Mouse (Mus musculus) MEL (cell line): ENCODE data around the gene Ppcs. TPM values are rescaled to one million over a fixed set of nuclear protein-coding genes. Genes with fewer than 3 reads are reported as not detected.

Experiments
- DNase-seq: peaks from one replicate; pipeline ENCODE4 v3.0.0; 2011; ENCODE audit warnings: low read depth, low spot score
- H3K27ac ChIP-seq: 2 replicates; pipeline ENCODE4 v1.5.1; 2012; ENCODE audit warnings: low read depth, mild to moderate bottlenecking, control low read depth, low read length, moderate library complexity; ENCODE audit not compliant: control insufficient read depth
- H3K27me3 ChIP-seq, 2 experiments: fragments of 150-350 bp in 1 of 2; sonication (generic) in 1 of 2; 2 replicates each; pipeline ENCODE4 v1.6.1; 2012; ENCODE audit warnings: low read length in 2 of 2, mild to moderate bottlenecking in 2 of 2, improper control_type of control experiment in 1 of 2, moderate library complexity in 1 of 2; ENCODE audit not compliant: insufficient read depth in 2 of 2, control insufficient read depth in 1 of 2
- H3K36me3 ChIP-seq, 2 experiments: 2 replicates each; pipeline ENCODE4 v1.6.1; 2012 to 2014; ENCODE audit warnings: low read length in 2 of 2, improper control_type of control experiment in 1 of 2, inconsistent platforms in 1 of 2, mild to moderate bottlenecking in 1 of 2; ENCODE audit not compliant: insufficient read depth in 2 of 2, control insufficient read depth in 1 of 2
- H3K4me1 ChIP-seq, 2 experiments: fragments of 150-350 bp in 1 of 2; sonication (generic) in 1 of 2; 2 replicates each; pipeline ENCODE4 v1.6.1; 2012; ENCODE audit warnings: low read length in 2 of 2, improper control_type of control experiment in 1 of 2, mild to moderate bottlenecking in 1 of 2; ENCODE audit not compliant: insufficient read depth in 2 of 2, control insufficient read depth in 1 of 2
- H3K4me3 ChIP-seq, 2 experiments: fragments of 150-350 bp in 1 of 2; sonication (generic) in 1 of 2; 2 replicates each; pipeline ENCODE4 v1.5.1; 2012; ENCODE audit warnings: low read depth in 2 of 2, low read length in 2 of 2, mild to moderate bottlenecking in 2 of 2, moderate library complexity in 2 of 2, control low read depth in 1 of 2, improper control_type of control experiment in 1 of 2; ENCODE audit not compliant: control insufficient read depth in 1 of 2, insufficient read depth in 1 of 2
- H3K79me2 ChIP-seq: 2 replicates; pipeline ENCODE4 v1.6.1; 2012; ENCODE audit warnings: mild to moderate bottlenecking, low read length, moderate library complexity; ENCODE audit not compliant: control insufficient read depth, poor library complexity, insufficient read depth
- H3K9ac ChIP-seq: 2 replicates; pipeline ENCODE4 v1.6.1; 2012; ENCODE audit warnings: low read depth, mild to moderate bottlenecking, control low read depth, low read length, moderate library complexity; ENCODE audit not compliant: control insufficient read depth, poor library complexity, severe bottlenecking
- H3K9me3 ChIP-seq: fragments of 150-350 bp; sonication (generic); replicated peaks from 2 replicates; pipeline ENCODE4 v1.6.1; 2012; ENCODE audit warnings: mild to moderate bottlenecking, low read length, improper control_type of control experiment, moderate library complexity; ENCODE audit not compliant: insufficient read depth
- CTCF ChIP-seq, 3 experiments: IDR thresholded peaks in 2 of 3; conservative IDR thresholded peaks in 1 of 3; 2 replicates each; pipeline ENCODE4 v1.5.1; 2011 to 2012; ENCODE audit warnings: low read length in 3 of 3, low read depth in 2 of 3, mild to moderate bottlenecking in 2 of 3, improper control_type of control experiment in 1 of 3, inconsistent platforms in 1 of 3, mixed read lengths in 1 of 3, moderate library complexity in 1 of 3; ENCODE audit not compliant: control insufficient read depth in 1 of 3, insufficient read depth in 1 of 3, poor library complexity in 1 of 3, severe bottlenecking in 1 of 3
- E2F4 ChIP-seq: IDR thresholded peaks from 2 replicates; pipeline ENCODE4 v1.6.1; 2011; ENCODE audit warnings: low read depth, low read length, improper control_type of control experiment, borderline replicate concordance
- ETS1 ChIP-seq: IDR thresholded peaks from 2 replicates; pipeline ENCODE4 v1.6.1; 2012; ENCODE audit warnings: low read depth, mild to moderate bottlenecking, inconsistent platforms, low read length, improper control_type of control experiment, moderate library complexity
- JUND ChIP-seq: IDR thresholded peaks from 2 replicates; pipeline ENCODE4 v1.6.1; 2011; ENCODE audit warnings: low read depth, mild to moderate bottlenecking, improper control_type of control experiment, low read length
- KAT2A ChIP-seq: conservative IDR thresholded peaks from 2 replicates; pipeline ENCODE4 v1.6.1; 2012; ENCODE audit warnings: low read depth, low read length, improper control_type of control experiment, inconsistent platforms
- MAX ChIP-seq: IDR thresholded peaks from 2 replicates; pipeline ENCODE4 v1.6.1; 2011; ENCODE audit warnings: low read length, improper control_type of control experiment
- MEF2A ChIP-seq: IDR thresholded peaks from 2 replicates; pipeline ENCODE4 v1.6.1; 2014; ENCODE audit warnings: low read depth, mild to moderate bottlenecking, inconsistent platforms, low read length, improper control_type of control experiment; ENCODE audit not compliant: poor library complexity, insufficient replicate concordance, severe bottlenecking; ENCODE audit errors: extremely low read depth
- NELFE ChIP-seq: IDR thresholded peaks from 2 replicates; pipeline ENCODE4 v1.6.1; 2011; ENCODE audit warnings: low read depth, low read length, improper control_type of control experiment
- NRF1 ChIP-seq: IDR thresholded peaks from 2 replicates; pipeline ENCODE4 v1.6.1; 2014; ENCODE audit warnings: low read depth, mild to moderate bottlenecking, inconsistent platforms, low read length, improper control_type of control experiment, moderate library complexity; ENCODE audit not compliant: poor library complexity, insufficient read depth, severe bottlenecking
- POLR2A ChIP-seq, 2 experiments: IDR thresholded peaks; 2 replicates each; pipeline ENCODE4 v1.6.1; 2011 to 2012; ENCODE audit warnings: low read length in 2 of 2, mild to moderate bottlenecking in 2 of 2, control low read depth in 1 of 2, improper control_type of control experiment in 1 of 2, low read depth in 1 of 2, moderate library complexity in 1 of 2; ENCODE audit not compliant: control insufficient read depth in 1 of 2, insufficient read depth in 1 of 2, poor library complexity in 1 of 2
- POLR2AphosphoS5 ChIP-seq: IDR thresholded peaks from 2 replicates; pipeline ENCODE4 v1.6.1; 2012; ENCODE audit warnings: low read depth, borderline replicate concordance, mild to moderate bottlenecking, inconsistent platforms, low read length, moderate library complexity, mixed read lengths
- RAD21 ChIP-seq: IDR thresholded peaks from 2 replicates; pipeline ENCODE4 v1.6.1; 2011; ENCODE audit warnings: mild to moderate bottlenecking, low read depth, low read length, improper control_type of control experiment
- SMC3 ChIP-seq: IDR thresholded peaks from 2 replicates; pipeline ENCODE4 v1.6.1; 2011; ENCODE audit warnings: low read depth, low read length, improper control_type of control experiment
- TAL1 ChIP-seq: IDR thresholded peaks from 2 replicates; pipeline ENCODE4 v1.6.1; 2012; ENCODE audit warnings: mild to moderate bottlenecking, inconsistent platforms, low read length, moderate library complexity, mixed read lengths
- TCF12 ChIP-seq: IDR thresholded peaks from 2 replicates; pipeline ENCODE4 v1.6.1; 2014; ENCODE audit warnings: low read depth, mild to moderate bottlenecking, inconsistent platforms, low read length, improper control_type of control experiment, moderate library complexity
- ZC3H11A ChIP-seq: IDR thresholded peaks from 2 replicates; pipeline ENCODE4 v1.6.1; 2012; ENCODE audit warnings: low read depth, mild to moderate bottlenecking, inconsistent platforms, low read length, improper control_type of control experiment
- ZKSCAN1 ChIP-seq: IDR thresholded peaks from 2 replicates; pipeline ENCODE4 v1.6.1; 2012; ENCODE audit warnings: low read depth, mild to moderate bottlenecking, inconsistent platforms, low read length, improper control_type of control experiment, moderate library complexity
- polyA plus RNA-seq, 2 experiments: library from polyadenylated mRNA; stranded (reverse) in 1 of 2; unstranded in 1 of 2; fragments of >175 nt in 1 of 2; fragments of >200 nt in 1 of 2; gene quantifications; 2 replicates each; pipeline versions ENCODE4 v1.2.1 to v1.2.4; 2012; ENCODE audit warnings: low replicate concordance in 2 of 2, low read depth in 1 of 2; ENCODE audit not compliant: insufficient read length in 2 of 2, insufficient read depth in 1 of 2, missing spikeins in 1 of 2
- total RNA-seq: library from RNA; depleted of rRNA; stranded (reverse); fragments of 300-350 nt; gene quantifications from 2 replicates; pipeline ENCODE4 v1.2.3, GENCODE M21; 2012

Gene Ppcs
- total and polyA plus RNA-seq, 3 experiments, result 7.4 to 8.4 TPM; not detected in 1

GRCm38 (mm10) chr4:119437936-119438335 is 15.7 kb upstream of the Ppcs start:
- TF ChIP-seq POLR2A (IDR thresholded peaks at IDR 0.05; ENCODE audit: control insufficient read depth in 1 of 2, insufficient read depth in 1 of 2, low read depth in 1 of 2, low read length in 2 of 2, poor library complexity in 1 of 2) (no peak), JUND (no peak), MAX (no peak), ETS1 (no peak), TCF12 (no peak), MEF2A (no peak), NELFE (no peak), E2F4 (no peak), ZKSCAN1 (no peak), TAL1 (no peak), POLR2AphosphoS5 (no peak), KAT2A (no peak)
- TF ChIP-seq, all 39 proteins: peak for 0
- H3K9ac ChIP-seq, result no peak overlapping the region
- no peaks in the 10 kb centered on the region for H3K9me3 ChIP-seq
- H3K4me1 ChIP-seq, result no peaks in the 10 kb centered on the region
- H3K27me3 ChIP-seq, result peaks cover 2 to 5% of the 10 kb centered on the region in 2 experiments
- no peaks in the 10 kb centered on the region for H3K79me2 ChIP-seq
- H3K4me3 ChIP-seq, result no peak overlapping the region
- H3K36me3 ChIP-seq, result no peaks in the 10 kb centered on the region
- DNase-seq, result no peak
- H3K27ac ChIP-seq, result no peak overlapping the region

GRCm38 (mm10) chr4:119430678-119431077 is 8.5 kb upstream of the Ppcs start:
- no peak overlapping the region for H3K9ac ChIP-seq
- peaks cover 8% of the 10 kb centered on the region in 2 experiments for H3K27me3 ChIP-seq
- no peak overlapping the region for H3K27ac ChIP-seq
- DNase-seq, result peak; percentile 23
- no peaks in the 10 kb centered on the region for H3K4me1 ChIP-seq
- no peaks in the 10 kb centered on the region for H3K9me3 ChIP-seq
- H3K79me2 ChIP-seq, result no peaks in the 10 kb centered on the region
- H3K4me3 ChIP-seq, result no peak overlapping the region
- TF ChIP-seq ETS1 (no peak), SMC3 (peak; percentile 56), ZC3H11A (peak; percentile 31; the same call in 1 of the 2 replicates), NRF1 (no peak), CTCF (IDR thresholded peaks at IDR 0.05 in 2 of 3, conservative IDR thresholded peaks at IDR 0.05 in 1 of 3; ENCODE audit: control insufficient read depth in 1 of 3, insufficient read depth in 1 of 3, low read depth in 2 of 3, low read length in 3 of 3, poor library complexity in 1 of 3, severe bottlenecking in 1 of 3) (peak; percentile 30 to 62 (median 55)), RAD21 (peak; percentile 30)
- no peaks in the 10 kb centered on the region for H3K36me3 ChIP-seq
